Mouse (Mus musculus): Measurements from ENCODE around the gene Iqgap2. TPM values are rescaled to one million over a fixed set of nuclear protein-coding genes. Genes with fewer than 3 reads are reported as not detected.

Iqgap2 gene
- polyA plus RNA-seq (2017; shearing (Covaris generic)), result 14.3 TPM

DNA sequence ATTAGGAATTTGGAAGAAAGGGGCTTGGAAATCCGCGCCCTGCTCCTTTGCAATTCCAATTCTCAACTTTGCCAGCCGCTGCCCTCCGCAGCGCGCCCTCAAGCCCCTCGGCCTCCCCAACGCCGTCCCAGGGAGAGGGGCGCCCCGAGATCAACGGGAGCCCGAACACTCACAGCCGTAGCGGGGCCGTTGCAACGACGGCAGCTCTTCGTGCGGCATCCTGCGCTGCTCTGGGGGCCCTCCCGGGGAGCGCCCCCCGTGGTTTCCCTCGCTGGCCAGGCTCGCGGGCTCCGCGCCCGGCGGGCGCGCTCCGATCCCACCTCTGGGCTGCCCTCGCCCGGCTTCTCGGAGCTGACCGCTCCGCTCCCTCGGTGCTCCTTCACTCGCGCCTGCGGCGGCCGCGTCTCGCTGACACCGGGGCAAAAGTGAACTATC lies at the start of gene Iqgap2:
Gene Iqgap2 (minus strand): TSS at position 432 of the 435 bp plus-strand sequence.

DNA sequence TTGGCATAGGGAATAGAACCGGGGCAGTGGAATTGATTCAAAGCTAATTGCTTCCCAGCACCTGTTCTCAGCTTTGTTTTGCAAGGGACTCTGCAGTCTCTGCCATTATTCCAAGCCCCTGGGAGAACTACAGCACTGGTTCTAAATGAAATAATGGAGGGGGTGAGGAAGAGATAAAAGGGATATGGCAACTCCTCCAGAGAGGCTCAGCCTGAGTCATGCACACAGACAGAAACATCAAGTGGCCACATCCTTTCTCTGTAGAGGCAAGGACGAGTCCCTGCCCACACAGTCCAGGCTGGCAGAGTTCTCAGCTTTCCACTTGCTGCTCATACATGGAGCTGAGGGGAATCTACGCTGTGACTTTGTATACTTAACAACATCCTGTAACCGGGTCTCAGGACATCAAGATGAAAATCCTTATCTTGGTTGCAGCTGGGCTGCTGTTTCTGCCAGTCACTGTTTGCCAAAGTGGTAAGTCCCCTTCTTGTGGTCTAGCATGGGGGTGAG lies 195.0 kb downstream of the Iqgap2 start, which contains the start of gene F2rl2:
Gene F2rl2 (plus strand): TSS at position 200 of the 510 bp plus-strand sequence.

DNA sequence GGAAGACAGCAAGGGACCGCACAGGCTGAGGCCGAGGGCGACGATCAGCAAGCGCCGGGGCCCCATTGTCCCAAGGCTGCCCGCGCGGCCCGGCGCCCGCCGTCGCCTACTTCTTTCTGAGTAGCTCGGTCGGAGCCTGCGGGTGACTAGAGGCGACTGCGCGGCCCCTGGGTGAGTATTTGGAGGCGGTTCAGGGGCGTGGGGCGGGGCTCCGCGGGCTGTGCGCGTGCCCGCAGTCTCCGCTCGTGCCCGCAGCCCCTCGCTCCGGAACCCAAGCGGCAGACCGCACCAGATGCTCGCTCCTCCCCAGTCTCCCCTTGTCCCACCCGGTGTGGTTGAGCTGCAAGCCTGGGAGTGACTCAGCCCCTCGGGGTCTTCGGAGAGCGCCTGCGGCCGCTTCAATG lies 273.4 kb downstream of the Iqgap2 start, which contains the start of gene F2r:
Gene F2r (minus strand): TSS at position 179 of the 404 bp plus-strand sequence.

Other genes with a start within 250 kb of the Iqgap2 start
- gene F2rl2, start 195.1 kb downstream of the Iqgap2 start, polyA plus RNA-seq (2017; shearing (Covaris generic)), result 5.0 TPM
- gene Gm20075, start 189.5 kb upstream of the Iqgap2 start, polyA plus RNA-seq (2017; shearing (Covaris generic)), result 22.8 TPM
- not detected for gene Gm17190, start 190.1 kb upstream of the Iqgap2 start, polyA plus RNA-seq (2017; shearing (Covaris generic))
- 2.0 TPM for gene Sv2c, start 240.7 kb upstream of the Iqgap2 start, polyA plus RNA-seq (2017; shearing (Covaris generic))

Measured in activated CD4-positive, CD25-positive, alpha-beta regulatory T cell, adult 9 weeks (primary cell).